Mouse (Mus musculus): ENCODE data around the gene Dlx2. TPM values are rescaled to one million over a fixed set of nuclear protein-coding genes. Genes with fewer than 3 reads are reported as not detected.

The Dlx2 gene
- total RNA-seq, 2 experiments from 2014 or later: 5.7 to 6.9 TPM

GRCm38 (mm10) chr2:71534242-71535052 lies 12.1 kb downstream of the Dlx2 start:
- peak overlapping the region; percentile 32; the same call in 1 of the 2 replicates for H3K27ac ChIP-seq
- no peak for DNase-seq (ENCODE audit: extremely low spot score in 1 of 2, low spot score in 2 of 2)
- no peak for TF ChIP-seq CTCF (IDR thresholded peaks at IDR 0.05)
- no peak overlapping the region for H3K4me3 ChIP-seq
- intact Hi-C loops (cut with DNase I): loop anchor here (5.0 kb wide), 1 partner anchor 1743 kb away; no protein-coding TSS in a partner anchor

- intact Hi-C loops (cut with DNase I): loop anchor here (5.0 kb wide), 1 partner anchor 1744 kb away; no protein-coding TSS in a partner anchor
- no peak overlapping the region for H3K4me3 ChIP-seq
- no peak overlapping the region for H3K27ac ChIP-seq
- DNase-seq (ENCODE audit: extremely low spot score in 1 of 2, low spot score in 2 of 2): no peak
- TF ChIP-seq CTCF (IDR thresholded peaks at IDR 0.05): no peak
Observed at GRCm38 (mm10) chr2:71533094-71533493, 13.5 kb downstream of the Dlx2 start.

- intact Hi-C loops (cut with DNase I): loop anchor here (5.0 kb wide), 1 partner anchor 1745 kb away; no protein-coding TSS in a partner anchor
- TF ChIP-seq CTCF (IDR thresholded peaks at IDR 0.05): no peak
- DNase-seq (ENCODE audit: extremely low spot score in 1 of 2, low spot score in 2 of 2): no peak
- no peak overlapping the region; the same call in 1 of the 2 replicates for H3K27ac ChIP-seq
- H3K4me3 ChIP-seq: no peak overlapping the region
Observed at GRCm38 (mm10) chr2:71531990-71532970, 14.3 kb downstream of the Dlx2 start.

- Histone ChIP-seq H3K4me3 (0 out of 2 replicates have a peak overlapping the region, but pooled peaks have one; percentile 2), H3K27ac (no peak overlapping the region)
- no peak for DNase-seq (ENCODE audit: extremely low spot score in 1 of 2, low spot score in 2 of 2)
- TF ChIP-seq CTCF (IDR thresholded peaks at IDR 0.05): no peak
- intact Hi-C loops (cut with DNase I): loop anchor here (5.0 kb wide), 1 partner anchor 1746 kb away; no protein-coding TSS in a partner anchor
Observed at GRCm38 (mm10) chr2:71531124-71531590, 15.4 kb downstream of the Dlx2 start.

- TF ChIP-seq CTCF (IDR thresholded peaks at IDR 0.05): no peak
- H3K27ac ChIP-seq: no peak overlapping the region
- no peak for DNase-seq (ENCODE audit: extremely low spot score in 1 of 2, low spot score in 2 of 2)
- peak overlapping the region; percentile 2 for H3K4me3 ChIP-seq
- intact Hi-C loops (cut with DNase I): loop anchor here (5.0 kb wide), 1 partner anchor 1747 kb away; no protein-coding TSS in a partner anchor
Observed at GRCm38 (mm10) chr2:71530391-71531123, 16.0 kb downstream of the Dlx2 start.

- peak; percentile 55 to 74 for DNase-seq (ENCODE audit: extremely low spot score in 1 of 2, low spot score in 2 of 2)
- no peak for TF ChIP-seq CTCF (IDR thresholded peaks at IDR 0.05)
- intact Hi-C loops (cut with DNase I): loop anchor here (5.0 kb wide), 2 partner anchors 967 to 1748 kb away; no protein-coding TSS in a partner anchor
- Histone ChIP-seq H3K4me3 (peak overlapping the region; percentile 24), H3K27ac (peak overlapping the region; percentile 32; the same call in 1 of the 2 replicates)
Observed at GRCm38 (mm10) chr2:71529511-71530351, 16.8 kb downstream of the Dlx2 start.

- intact Hi-C loops (cut with DNase I): loop anchor here (5.0 kb wide), 1 partner anchor 967 kb away; no protein-coding TSS in a partner anchor
- H3K27ac ChIP-seq: peak overlapping the region; percentile 32
- no peak for DNase-seq (ENCODE audit: extremely low spot score in 1 of 2, low spot score in 2 of 2)
- peak overlapping the region; percentile 24 for H3K4me3 ChIP-seq
- TF ChIP-seq CTCF (IDR thresholded peaks at IDR 0.05): no peak
Observed at GRCm38 (mm10) chr2:71528714-71529510, 17.6 kb downstream of the Dlx2 start.

GRCm38 (mm10) chr2:71528014-71528713 lies 18.4 kb downstream of the Dlx2 start, which contains the start of gene Dlx1:
Gene Dlx1 (plus strand): TSS chr2:71528113.
- no peak for DNase-seq (ENCODE audit: extremely low spot score in 1 of 2, low spot score in 2 of 2)
- Histone ChIP-seq H3K4me3 (peak within 1 kb of the TSS; percentile 24), H3K27ac (peak within 1 kb of the TSS; percentile 32)
- intact Hi-C loops (cut with DNase I): loop anchor here (5.0 kb wide), 1 partner anchor 966 kb away; no protein-coding TSS in a partner anchor
- no peak for TF ChIP-seq CTCF (IDR thresholded peaks at IDR 0.05)
